Mouse (Mus musculus) urinary bladder, postnatal 10 days (tissue): ENCODE results near the gene Gm9745.
"Not testable (repeated sequence)": the region's sequence is repeated elsewhere in the genome, so short reads cannot be mapped to it uniquely, and the experiment has no call there.

Source experiments
- DNase-seq: peaks from one replicate; pipeline ENCODE4 v3.0.0; 2022; ENCODE audit warnings: low spot score

Gm9745 gene

GRCm38 (mm10) chr13:8905986-8906385, 42.0 kb downstream of the Gm9745 start:
- not testable (repeated sequence) for DNase-seq
